Mouse (Mus musculus): Measurements from ENCODE around the gene Tmprss3.
A peak's percentile ranks its signal among the peaks of the same experiment; 100 is the strongest.

Tmprss3 gene

GRCm38 (mm10) chr17:31193360-31193759 is 5.4 kb downstream of the Tmprss3 start:
- DNase-seq = no peak

- DNase-seq = no peak
Observed at GRCm38 (mm10) chr17:31192663-31193062, 6.1 kb downstream of the Tmprss3 start.

GRCm38 (mm10) chr17:31191825-31192224 is 7.0 kb downstream of the Tmprss3 start:
- DNase-seq = no peak

- peak; percentile 60 for DNase-seq
Observed at GRCm38 (mm10) chr17:31187370-31187769, 11.4 kb downstream of the Tmprss3 start.

- no peak for DNase-seq
Observed at GRCm38 (mm10) chr17:31184269-31184990, 14.3 kb downstream of the Tmprss3 start.

- peak; percentile 59 for DNase-seq
Observed at GRCm38 (mm10) chr17:31183180-31183974, 15.4 kb downstream of the Tmprss3 start.

- DNase-seq = no peak
Observed at GRCm38 (mm10) chr17:31181490-31181889, 17.3 kb downstream of the Tmprss3 start.

DNA sequence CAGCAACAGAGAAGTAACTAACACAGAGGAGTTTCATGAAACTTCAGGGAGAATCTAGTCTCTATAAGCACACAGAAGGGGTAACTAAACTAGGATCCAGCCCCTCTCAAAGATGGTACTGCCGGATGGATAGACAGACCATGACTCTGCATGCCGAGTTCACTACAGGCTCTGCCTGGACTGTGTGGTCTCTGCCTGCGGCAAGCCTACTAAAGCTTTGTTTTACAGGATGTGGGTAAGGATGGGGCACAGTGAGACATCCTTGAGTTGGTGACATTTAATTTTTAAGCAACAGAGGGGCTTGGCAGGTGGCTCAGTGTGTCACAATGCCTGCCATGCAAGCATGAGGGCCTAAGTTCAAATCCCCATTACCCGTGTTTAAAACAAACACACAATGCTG is 22.5 kb downstream of the Tmprss3 start:
- no peak for DNase-seq

- DNase-seq = no peak
Observed at GRCm38 (mm10) chr17:31169796-31170195, 29.0 kb downstream of the Tmprss3 start.

GRCm38 (mm10) chr17:31165127-31165526 is 33.6 kb downstream of the Tmprss3 start, which contains the start of gene Tff1:
Tff1 (minus strand) TSS chr17:31165277.
- DNase-seq = no peak

DNA sequence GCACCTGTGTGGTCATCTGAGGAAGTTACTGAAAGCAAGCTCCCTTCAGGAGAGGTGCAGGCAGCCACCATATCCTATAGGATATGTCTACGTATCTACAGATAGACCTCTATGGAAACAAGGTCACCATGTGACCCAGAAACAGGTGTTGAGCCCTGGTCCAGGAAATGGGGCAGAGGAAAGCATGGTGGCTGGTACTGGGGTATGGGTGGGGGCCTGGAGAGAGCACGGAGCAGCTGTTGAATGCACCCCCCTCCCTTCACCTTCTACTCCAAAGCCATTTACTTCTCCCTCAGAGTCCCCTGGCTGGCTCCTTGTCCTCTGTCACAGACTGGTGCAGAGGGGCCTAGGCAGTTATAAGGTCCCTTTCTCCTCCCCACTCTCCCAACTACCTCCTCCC is 35.0 kb downstream of the Tmprss3 start:
- no peak for DNase-seq

DNA sequence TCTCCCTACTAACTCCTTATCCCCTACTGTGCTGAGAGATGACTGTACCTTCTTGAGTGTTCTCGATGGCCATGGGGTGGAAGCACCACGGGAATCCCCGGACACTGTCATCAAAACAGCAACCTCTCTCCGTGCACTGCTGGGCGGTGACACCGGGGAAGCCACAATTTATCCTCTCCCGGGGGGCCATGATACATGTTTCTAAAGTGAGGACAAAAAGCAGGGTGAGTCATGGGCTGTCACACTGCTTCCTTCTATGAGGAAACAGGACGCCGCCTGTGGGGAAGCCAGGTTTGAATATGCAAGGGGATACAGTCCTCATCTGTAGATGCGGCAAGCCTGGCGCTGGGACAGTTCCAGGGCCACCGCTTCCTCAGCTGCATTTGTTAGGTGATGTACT is 36.2 kb downstream of the Tmprss3 start:
- no peak for DNase-seq

DNA sequence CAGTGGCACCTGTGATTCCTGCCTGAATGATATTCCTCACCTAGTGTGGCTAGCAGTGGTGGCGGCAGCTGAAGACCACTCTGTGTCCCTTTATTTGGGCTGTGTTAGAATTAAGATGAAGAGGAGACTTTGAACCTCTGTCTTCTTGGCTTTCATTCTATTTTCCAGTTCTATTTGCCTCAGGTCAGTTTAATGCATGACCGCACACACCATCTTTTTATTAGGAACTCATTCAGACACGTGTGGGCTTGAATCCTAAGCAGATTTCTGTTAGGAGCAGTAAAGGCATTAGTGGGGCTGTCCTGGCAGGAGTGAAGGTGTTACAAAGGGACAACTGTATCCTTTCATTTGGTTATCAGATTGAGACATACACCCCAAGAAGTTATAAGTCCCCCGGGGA is 38.5 kb downstream of the Tmprss3 start:
- no peak for DNase-seq

DNA sequence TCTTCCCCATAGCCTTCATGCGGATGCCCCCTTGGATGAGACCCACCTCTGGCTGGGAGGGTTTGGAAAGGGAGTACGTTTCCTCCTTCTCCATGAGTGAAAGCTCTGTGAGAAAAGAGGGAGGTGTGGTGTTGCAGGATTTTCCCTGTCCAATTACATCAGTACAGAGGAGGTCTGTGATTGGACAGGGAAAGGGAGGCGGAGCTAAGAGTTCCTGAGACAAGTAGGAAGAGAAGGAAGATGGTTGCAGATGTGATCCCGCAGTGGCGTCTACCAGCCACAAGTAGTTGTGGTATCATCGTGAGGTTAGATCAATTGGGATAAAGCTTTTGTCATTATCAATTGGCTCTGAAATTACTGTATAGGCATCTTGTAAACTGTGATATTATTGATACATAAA is 40.9 kb downstream of the Tmprss3 start:
- DNase-seq = no peak

DNA sequence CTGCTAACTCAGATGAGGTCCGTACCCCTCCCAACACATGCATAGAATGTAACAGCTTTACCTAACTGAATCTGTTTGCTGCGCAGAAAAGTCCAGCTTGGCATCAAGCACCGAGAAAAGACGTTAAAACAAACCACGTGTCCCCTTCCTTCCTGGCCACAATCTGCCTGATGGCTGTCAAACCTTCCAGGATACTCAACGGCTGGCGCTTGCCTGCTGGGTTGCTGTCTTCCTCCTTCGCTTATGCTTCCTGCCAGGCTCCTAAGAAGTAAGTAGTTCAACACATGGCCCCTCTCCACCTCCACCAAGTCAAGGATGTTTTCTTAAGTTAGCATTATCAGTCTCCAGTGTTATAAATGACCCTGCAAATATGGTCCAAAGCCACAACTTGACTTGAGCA is 45.0 kb downstream of the Tmprss3 start:
- no peak for DNase-seq

- no peak for DNase-seq
Observed at GRCm38 (mm10) chr17:31152966-31153499, 45.7 kb downstream of the Tmprss3 start.

GRCm38 (mm10) chr17:31152512-31152911 is 46.3 kb downstream of the Tmprss3 start:
- DNase-seq = no peak

DNA sequence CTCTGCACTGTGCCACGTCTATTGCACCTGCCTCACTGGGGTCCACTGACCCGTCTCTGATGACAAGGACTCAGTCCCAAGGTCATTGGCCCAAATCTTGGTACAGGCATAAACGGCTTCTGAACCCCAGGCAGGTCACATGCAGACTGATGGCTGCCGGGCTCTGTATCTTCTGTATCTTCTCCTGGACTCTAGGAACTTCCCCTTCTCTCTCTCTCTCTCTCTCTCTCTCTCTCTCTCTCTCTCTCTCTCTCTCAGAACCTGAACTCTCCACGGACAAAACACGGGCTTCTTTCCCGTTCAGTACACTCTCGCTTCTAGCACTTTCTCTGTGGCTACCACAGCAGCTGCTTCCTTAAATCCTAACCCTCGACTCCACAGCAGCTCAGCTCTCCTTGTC is 52.8 kb downstream of the Tmprss3 start:
- DNase-seq = no peak

- no peak for DNase-seq
Observed at GRCm38 (mm10) chr17:31144040-31145037, 54.4 kb downstream of the Tmprss3 start, which contains the start of gene Tff2. Tff2 (minus strand) TSS chr17:31144282.

DNA sequence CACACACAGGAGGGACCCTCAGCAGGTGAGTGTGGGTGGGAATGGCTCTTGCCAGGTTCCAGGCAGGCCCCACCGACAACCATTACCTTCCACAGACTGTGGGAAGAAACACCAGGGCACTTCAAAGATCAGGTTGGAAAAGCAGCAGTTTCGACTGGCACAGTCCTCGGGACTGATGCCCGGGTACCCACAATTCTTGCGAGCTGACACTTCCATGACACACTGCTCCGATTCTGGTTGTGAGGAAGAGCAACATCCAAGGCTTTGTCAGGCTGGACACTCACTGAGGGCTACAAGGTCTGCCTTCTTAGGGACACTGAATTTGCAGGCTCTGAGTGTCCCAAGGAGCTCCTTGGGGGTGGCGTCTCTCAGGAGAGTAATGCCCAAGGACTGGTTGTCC is 56.7 kb downstream of the Tmprss3 start:
- no peak for DNase-seq

- no peak for DNase-seq
Observed at GRCm38 (mm10) chr17:31138398-31138797, 60.4 kb downstream of the Tmprss3 start.

DNA sequence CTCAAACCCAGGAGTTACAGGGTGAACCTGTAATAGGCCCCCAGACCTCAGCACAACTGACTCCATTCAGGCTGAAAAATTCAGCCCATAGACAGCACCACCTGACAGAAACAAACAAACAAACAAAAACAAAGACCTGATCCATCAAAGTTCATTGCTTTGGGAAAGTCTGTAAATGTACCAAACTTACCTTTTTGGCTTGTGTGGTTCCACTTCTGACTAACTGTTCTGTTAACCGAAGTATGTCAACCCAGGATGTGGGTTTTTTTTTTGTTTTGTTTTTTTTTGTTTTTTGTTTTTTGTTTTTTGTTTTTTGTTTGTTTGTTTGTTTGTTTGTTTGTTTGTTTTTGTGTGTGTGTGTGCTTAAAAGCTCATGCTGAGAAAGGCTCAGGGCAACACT is 62.0 kb downstream of the Tmprss3 start:
- no peak for DNase-seq

DNA sequence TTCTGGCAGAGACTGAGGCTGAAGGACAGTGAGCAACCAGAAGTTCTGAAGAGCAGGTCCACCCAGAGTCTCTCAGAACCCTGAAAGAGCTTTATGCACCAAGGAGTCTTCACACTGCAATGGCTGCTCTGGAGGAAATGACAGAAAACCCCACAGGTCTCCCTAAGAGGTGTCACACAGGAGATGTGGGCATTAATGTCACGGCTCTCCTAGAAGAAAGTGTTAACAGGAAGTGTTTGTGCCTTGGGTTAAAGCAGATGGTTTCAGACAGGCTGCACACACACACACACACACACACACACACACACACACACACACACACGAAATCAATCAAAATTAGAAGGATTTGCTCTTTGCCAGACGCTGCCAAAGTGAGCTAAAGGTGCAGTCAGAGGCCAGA is 62.5 kb downstream of the Tmprss3 start:
- DNase-seq = no peak

Measured in layer of hippocampus, adult 9-11 months (tissue).